Mouse (Mus musculus) heart, postnatal 0 days (tissue): ENCODE data around the gene Mal.

Experiments used
- CTCF ChIP-seq: IDR thresholded peaks from 2 replicates; pipeline ENCODE4 v1.5.1; 2016; ENCODE audit warnings: antibody characterized with exemption, control low read depth, low read depth
- EP300 ChIP-seq: IDR thresholded peaks from 2 replicates; pipeline ENCODE4 v1.6.1; 2016; ENCODE audit warnings: antibody characterized with exemption, low read depth

DNA sequence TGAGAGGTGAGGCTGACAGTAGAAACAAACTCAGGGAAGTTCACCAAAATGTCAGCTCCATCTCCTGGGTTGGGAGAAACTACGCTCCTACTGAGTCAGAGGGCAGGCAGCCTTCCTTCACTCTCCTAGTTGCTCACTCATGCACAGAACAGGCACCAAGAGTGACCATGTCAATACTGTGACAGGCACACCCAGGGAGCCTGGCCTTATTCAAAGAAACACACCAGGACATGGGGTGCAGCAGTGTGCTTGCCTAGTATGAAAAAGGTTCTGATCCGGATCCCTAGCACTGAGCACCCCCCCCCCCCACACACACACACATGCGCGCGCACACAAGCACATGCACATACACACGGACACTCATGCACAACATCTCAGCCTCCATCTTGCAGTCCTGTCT is 8.3 kb downstream of the Mal start:
- TF ChIP-seq CTCF (no peak), EP300 (no peak)
